Mouse (Mus musculus) heart, embryonic 11.5 days (tissue): Measurements from ENCODE around the gene Gna11. TPM values are rescaled to one million over a fixed set of nuclear protein-coding genes. Genes with fewer than 3 reads are reported as not detected.
A peak's percentile ranks its signal among the peaks of the same experiment; 100 is the strongest.

Source experiments
- ATAC-seq: fragments of 200-750 bp; cut with Nextera tagmentation; replicated peaks from 2 replicates; pipeline ENCODE4 v1.8.0; 2017; ENCODE audit warnings: moderate library complexity; ENCODE audit not compliant: insufficient number of reproducible peaks, low FRiP score, low TSS enrichment
- H3K27ac ChIP-seq: fragments of 300-500 bp; sonication (generic); 2 replicates; pipeline ENCODE4 v1.5.1; 2014; ENCODE audit warnings: mild to moderate bottlenecking, low read depth, low read length
- H3K27me3 ChIP-seq: fragments of 300-500 bp; sonication (generic); 2 replicates; pipeline ENCODE4 v1.6.1; 2014; ENCODE audit warnings: mild to moderate bottlenecking, low read length, mixed read lengths; ENCODE audit not compliant: control insufficient read depth, insufficient read depth
- H3K36me3 ChIP-seq: fragments of 300-500 bp; sonication (generic); 2 replicates; pipeline ENCODE4 v1.6.1; 2014; ENCODE audit warnings: mild to moderate bottlenecking, low read length, moderate library complexity, mixed read lengths; ENCODE audit not compliant: control insufficient read depth, insufficient read depth
- H3K4me1 ChIP-seq: fragments of 300-500 bp; sonication (generic); 2 replicates; pipeline ENCODE4 v1.6.1; 2014; ENCODE audit warnings: low read length; ENCODE audit not compliant: control insufficient read depth, insufficient read depth
- H3K4me2 ChIP-seq: fragments of 300-500 bp; sonication (generic); 2 replicates; pipeline ENCODE4 v1.6.1; 2014; ENCODE audit warnings: mild to moderate bottlenecking, moderate library complexity
- H3K4me3 ChIP-seq: fragments of 300-500 bp; sonication (generic); 2 replicates; pipeline ENCODE4 v1.5.1; 2014; ENCODE audit warnings: low read depth, low read length
- H3K9ac ChIP-seq: fragments of 300-500 bp; sonication (generic); 2 replicates; pipeline ENCODE4 v1.6.1; 2014; ENCODE audit warnings: mild to moderate bottlenecking, low read depth, low read length, moderate library complexity
- H3K9me3 ChIP-seq: fragments of 300-500 bp; sonication (generic); replicated peaks from 2 replicates; pipeline ENCODE4 v1.6.1; 2016; ENCODE audit warnings: low read length; ENCODE audit not compliant: control insufficient read depth
- WGBS: fragments of 180-500 bp; shearing (Covaris S2); extraction: QIAGEN DNeasy Blood & Tissue Kit; methylation state at CpG from one replicate; pipeline ENCODE4 v1.1.7; 2014; ENCODE audit not compliant: insufficient replicate concordance; 5-methylcytosine and 5-hydroxymethylcytosine counted together
- polyA plus RNA-seq: library from polyadenylated mRNA; unstranded; fragments of >200 nt; fragmentation: Nextera tagmentation; extraction: Ambion mirVana; gene quantifications from 2 replicates; pipeline ENCODE4 v1.2.1, GENCODE M21; 2014

The Gna11 gene
- polyA plus RNA-seq, 1 experiment from 2014 or later: 55.5 TPM

DNA sequence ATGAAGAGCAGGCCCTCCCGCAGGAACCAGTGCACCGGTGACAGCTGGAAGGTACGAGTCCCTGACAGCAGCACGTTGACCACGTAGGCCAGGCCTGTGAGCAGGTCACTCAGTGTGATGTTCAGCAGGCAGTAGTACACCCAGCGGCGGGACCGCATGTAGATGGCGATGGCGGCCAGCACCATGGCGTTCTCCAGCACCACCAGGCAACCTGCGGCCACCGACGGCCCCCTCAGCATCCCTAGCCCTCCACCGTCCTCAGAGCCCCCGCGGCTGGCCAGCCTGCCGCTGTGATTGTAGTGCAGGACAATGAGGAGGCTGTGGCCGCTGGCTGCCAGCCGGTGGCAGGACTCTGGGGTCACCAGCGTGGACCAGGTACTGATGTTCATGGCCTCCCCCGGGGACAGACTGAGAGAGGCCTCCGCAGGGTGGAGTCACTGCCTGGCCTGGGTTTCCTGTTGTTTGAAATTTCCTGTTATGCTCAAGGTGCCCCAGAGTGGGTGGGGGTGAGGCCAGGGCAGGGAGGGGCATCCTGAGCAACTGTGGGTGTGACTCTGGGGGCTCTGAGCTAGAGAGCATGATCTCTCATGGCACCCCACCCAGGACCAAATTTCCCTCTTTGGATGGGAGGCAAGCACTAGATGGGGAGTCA lies 45.6 kb downstream of the Gna11 start:
- Histone ChIP-seq H3K9ac (no peak overlapping the region), H3K27ac (no peak overlapping the region), H3K27me3 (peaks cover 12% of the 10 kb centered on the region; the same call in 1 of the 2 replicates), H3K36me3 (no peaks in the 10 kb centered on the region), H3K4me3 (no peak overlapping the region), H3K4me2 (no peak overlapping the region), H3K4me1 (peaks cover 13% of the 10 kb centered on the region), H3K9me3 (no peaks in the 10 kb centered on the region)
- WGBS: 67% methylated on average over 23 of the region's 23 CpGs
- ATAC-seq: no peak

DNA sequence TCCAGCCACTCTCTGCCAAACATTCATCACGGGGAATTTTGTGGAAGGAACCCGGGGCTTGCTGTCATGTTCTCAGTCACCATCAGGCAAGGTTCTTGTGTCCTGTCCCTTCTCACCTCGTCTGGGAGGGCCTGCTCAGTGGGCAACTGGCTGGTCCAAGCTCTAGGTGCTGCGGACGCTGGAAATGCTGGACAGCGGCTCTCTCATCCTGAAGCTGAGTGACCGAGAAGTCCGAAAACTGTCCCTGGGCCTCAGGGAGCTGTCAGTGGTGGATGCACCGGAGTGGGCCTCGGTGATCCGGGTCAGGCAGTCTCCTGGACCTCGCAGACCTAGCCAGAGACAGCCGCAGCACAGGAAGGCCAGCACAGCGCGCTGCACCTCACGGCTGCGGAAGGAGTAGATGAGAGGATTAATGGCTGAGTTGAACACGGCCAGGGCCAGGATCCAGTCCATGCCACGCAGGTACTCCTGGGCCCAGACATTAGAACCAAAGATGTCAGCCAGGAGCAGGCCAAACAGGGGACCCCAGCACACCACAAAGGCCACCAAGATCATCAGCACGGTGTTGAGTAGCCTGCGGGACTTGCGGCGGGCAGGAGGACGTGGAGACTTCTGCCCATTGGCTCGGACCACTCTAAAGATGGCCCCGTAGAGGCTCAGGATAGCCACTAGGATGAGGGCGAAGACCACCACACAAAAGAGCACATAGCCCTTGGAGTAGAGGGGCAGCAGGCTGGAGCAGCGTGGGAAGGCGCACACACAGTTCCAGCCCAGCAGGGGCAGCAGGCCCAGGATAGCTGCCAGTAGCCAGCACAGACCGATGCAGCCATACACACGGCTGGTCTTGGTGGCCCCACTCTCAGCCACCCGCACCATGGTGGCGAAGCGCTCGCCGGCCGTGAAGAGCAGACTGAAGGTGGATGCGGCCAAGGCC lies 46.4 kb downstream of the Gna11 start:
- no peak overlapping the region for H3K9ac ChIP-seq
- peaks cover 18% of the 10 kb centered on the region for H3K4me1 ChIP-seq
- H3K4me3 ChIP-seq: no peak overlapping the region
- H3K9me3 ChIP-seq: no peaks in the 10 kb centered on the region
- WGBS: 79% methylated on average over 38 of the region's 38 CpGs
- ATAC-seq: no peak
- H3K4me2 ChIP-seq: no peak overlapping the region
- H3K36me3 ChIP-seq: no peaks in the 10 kb centered on the region
- H3K27me3 ChIP-seq: peaks cover 8% of the 10 kb centered on the region; the same call in 1 of the 2 replicates
- no peak overlapping the region for H3K27ac ChIP-seq

DNA sequence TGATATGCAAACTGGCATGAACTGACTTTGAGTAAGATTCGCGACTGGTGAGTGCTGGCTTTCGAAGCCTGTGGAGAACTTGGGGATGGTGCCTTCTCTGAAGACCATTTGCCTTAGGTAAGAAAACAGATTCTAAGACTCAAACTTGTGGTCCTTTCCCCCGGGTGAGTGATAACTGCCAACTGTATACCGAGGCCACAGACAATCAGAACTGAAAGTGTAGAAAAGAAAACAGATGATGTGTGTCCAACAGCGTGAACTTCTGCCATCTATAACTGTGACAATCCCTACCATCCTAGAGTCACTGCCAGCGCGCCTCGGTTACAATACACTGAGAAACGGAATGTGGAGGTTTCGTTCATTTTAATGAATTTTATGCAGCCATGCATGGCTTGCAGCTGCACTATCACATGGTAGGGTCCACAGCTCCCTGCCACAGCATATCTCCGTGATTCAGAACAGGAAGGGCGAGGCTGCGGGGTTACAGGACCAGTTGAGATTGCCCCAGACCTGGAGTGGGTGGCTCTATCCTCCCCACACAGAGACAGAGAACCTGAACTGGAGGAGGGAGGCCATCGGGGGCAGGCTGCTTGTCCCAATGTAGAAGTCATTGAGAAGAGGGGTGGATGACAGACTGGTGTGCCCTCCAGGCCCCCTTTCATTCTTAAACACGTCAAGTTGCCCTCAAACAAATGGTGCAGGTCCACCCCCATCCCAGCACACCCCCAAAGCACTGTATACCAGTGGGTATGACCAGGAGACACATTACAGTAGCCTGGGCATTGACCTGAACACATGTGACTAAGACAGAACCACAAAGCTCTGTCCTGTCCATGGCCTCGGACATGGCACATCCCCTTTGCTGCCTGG lies 47.4 kb downstream of the Gna11 start:
- no peak for ATAC-seq
- Histone ChIP-seq H3K27me3 (no peaks in the 10 kb centered on the region), H3K27ac (no peak overlapping the region), H3K4me2 (peak overlapping the region; percentile 98), H3K9me3 (no peaks in the 10 kb centered on the region), H3K9ac (no peak overlapping the region), H3K4me3 (no peak overlapping the region), H3K36me3 (peaks cover 7% of the 10 kb centered on the region), H3K4me1 (peaks cover 16% of the 10 kb centered on the region)
- 74% methylated on average over 17 of the region's 17 CpGs for WGBS

DNA sequence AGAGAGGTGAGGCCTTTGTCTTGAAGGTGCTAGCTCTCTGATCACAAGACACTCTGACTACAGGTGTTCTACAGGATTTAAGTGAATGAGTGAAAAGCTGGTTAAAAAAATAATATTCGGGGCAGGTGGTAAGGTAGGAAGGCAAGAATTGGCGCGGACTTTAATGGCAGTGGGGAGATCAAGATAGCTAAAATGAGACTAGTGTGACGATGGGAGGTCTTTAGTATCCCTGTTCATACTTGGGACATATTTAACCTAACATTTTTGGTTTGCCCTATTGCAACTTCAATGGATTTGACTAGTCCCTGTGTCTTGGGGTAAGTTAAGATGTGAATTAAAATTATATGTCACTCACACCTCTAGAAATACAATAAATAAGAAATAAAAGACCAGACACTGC lies 48.0 kb downstream of the Gna11 start:
- ATAC-seq: no peak
- H3K9me3 ChIP-seq: no peaks in the 10 kb centered on the region
- peak overlapping the region; percentile 98 for H3K4me2 ChIP-seq
- H3K27me3 ChIP-seq: no peaks in the 10 kb centered on the region
- 0 out of 2 replicates have a peak overlapping the region, but pooled peaks have one; percentile 58 for H3K27ac ChIP-seq
- peak overlapping the region; percentile 90 for H3K4me3 ChIP-seq
- peaks cover 11% of the 10 kb centered on the region for H3K36me3 ChIP-seq
- H3K4me1 ChIP-seq: peaks cover 16% of the 10 kb centered on the region
- 32% methylated on average over 4 of the region's 4 CpGs for WGBS
- H3K9ac ChIP-seq: peak overlapping the region; percentile 75

DNA sequence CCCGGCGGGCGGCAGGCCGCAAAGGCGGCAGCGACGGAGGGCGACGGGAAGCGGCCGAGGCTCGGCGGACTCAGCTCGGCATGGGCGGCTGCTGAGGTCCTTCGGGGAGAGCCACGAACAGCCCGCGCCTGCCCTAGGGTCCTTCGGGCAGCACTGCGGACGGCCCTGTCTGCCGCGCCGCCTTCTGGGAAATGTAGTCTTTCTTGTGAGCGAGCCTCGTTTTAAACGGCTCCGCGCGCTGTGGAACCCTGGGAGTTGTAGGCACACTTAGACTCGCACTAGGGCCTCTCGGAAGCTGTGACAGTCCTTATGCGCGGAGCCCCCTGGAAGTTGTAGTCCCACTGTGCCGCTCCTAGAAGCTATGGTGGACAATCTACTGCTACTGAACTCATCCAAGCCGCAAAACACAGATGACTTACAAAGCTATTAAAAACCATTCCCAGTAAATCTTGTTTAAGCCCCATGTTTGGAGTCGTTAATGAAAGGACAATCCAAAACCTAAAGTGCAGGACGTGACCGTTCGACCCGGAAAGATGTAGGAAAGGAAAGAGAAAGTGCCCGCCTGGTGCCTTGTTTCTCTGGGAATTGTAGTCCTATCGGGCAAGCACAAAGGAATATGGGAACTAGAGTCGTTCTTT lies 48.6 kb downstream of the Gna11 start, which contains the start of gene Ncln:
Gene Ncln, minus strand, starts transcription at position 129 of the 638 bp plus-strand sequence.
- peak; percentile 90 for ATAC-seq
- H3K4me1 ChIP-seq: peaks cover 16% of the 10 kb centered on the region
- under 1% methylated on average over 45 of the region's 45 CpGs for WGBS

DNA sequence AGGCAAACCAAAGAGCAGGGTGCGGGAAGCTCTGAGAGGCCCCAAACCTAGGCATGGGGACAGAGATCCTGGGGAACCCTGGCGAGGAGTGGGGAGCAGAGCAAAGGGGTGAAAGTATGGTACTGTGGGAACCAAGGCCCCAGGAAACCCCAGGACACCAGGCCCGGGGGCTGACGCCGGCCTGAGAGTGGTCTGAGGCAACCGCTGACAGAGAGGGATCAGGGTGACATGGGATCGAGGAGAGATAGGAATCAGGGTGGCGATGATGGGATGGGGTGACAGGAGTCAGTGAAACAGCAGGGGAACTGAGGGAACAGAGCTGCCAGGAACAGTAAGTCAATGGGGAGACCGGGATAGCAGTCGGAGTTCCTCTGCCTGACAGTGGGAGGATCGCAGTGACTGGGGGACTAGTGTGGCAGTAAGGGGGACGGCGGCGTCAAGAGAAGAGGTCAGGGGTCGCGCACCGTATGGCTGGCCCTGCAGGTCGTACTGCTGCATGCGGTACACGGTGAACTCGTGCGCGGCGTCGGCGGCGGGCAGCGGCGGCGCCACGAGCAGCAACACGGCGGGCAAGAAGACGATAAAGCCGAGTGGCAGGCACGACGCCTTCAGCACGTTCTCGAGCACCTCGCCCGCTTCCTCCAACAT lies 49.2 kb downstream of the Gna11 start:
- H3K4me2 ChIP-seq: peak overlapping the region; percentile 98
- peak overlapping the region; percentile 90 for H3K4me3 ChIP-seq
- WGBS: 2% methylated on average over 38 of the region's 41 CpGs
- no peaks in the 10 kb centered on the region for H3K9me3 ChIP-seq
- H3K9ac ChIP-seq: peak overlapping the region; percentile 91
- H3K27me3 ChIP-seq: no peaks in the 10 kb centered on the region
- peak overlapping the region; percentile 58 for H3K27ac ChIP-seq
- H3K4me1 ChIP-seq: peaks cover 16% of the 10 kb centered on the region
- peaks cover 22% of the 10 kb centered on the region for H3K36me3 ChIP-seq
- peak; percentile 3; the same call in 1 of the 2 replicates for ATAC-seq

More for the DNA sequence above, 48.6 kb downstream of the Gna11 start, which contains the start of gene Ncln:
- Histone ChIP-seq H3K4me3 (peak within 1 kb of the TSS; percentile 90), H3K4me2 (peak within 1 kb of the TSS; percentile 98), H3K36me3 (peaks cover 15% of the 10 kb centered on the region), H3K9me3 (no peaks in the 10 kb centered on the region), H3K27ac (peak within 1 kb of the TSS; percentile 58), H3K9ac (peak within 1 kb of the TSS; percentile 91), H3K27me3 (no peaks in the 10 kb centered on the region)

DNA sequence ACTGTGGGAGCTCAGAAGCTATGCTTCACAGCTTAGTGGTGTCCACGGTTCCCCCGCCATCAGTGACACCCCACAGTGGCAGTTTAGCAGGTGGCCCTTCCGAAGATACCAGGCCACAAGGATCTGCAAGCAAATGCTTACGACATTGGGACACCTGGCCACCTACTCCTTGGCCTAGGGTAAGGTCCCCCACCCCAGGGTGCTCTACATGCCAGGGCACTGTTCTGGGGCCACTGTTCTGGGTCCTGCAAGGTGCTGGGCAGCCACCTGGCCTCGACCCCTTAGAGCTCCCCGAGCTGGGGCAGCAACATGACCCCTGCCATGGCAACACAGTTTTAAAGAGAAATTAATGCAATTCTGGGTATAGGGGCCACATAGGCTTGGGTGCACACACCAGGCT lies 49.8 kb downstream of the Gna11 start:
- peaks cover 16% of the 10 kb centered on the region for H3K4me1 ChIP-seq
- H3K9me3 ChIP-seq: no peaks in the 10 kb centered on the region
- peak overlapping the region; percentile 91 for H3K9ac ChIP-seq
- H3K4me2 ChIP-seq: peak overlapping the region; percentile 98
- peak overlapping the region; percentile 90 for H3K4me3 ChIP-seq
- H3K27ac ChIP-seq: no peak overlapping the region
- peaks cover 25% of the 10 kb centered on the region for H3K36me3 ChIP-seq
- ATAC-seq: no peak
- 70% methylated on average over 6 of the region's 6 CpGs for WGBS
- no peaks in the 10 kb centered on the region for H3K27me3 ChIP-seq
